Mouse (Mus musculus) hindbrain, postnatal 0 days (tissue): ENCODE results near the gene Prkg1. TPM values are rescaled to one million over a fixed set of nuclear protein-coding genes. Genes with fewer than 3 reads are reported as not detected.

Experiments
- ATAC-seq: fragments of 200-750 bp; cut with Nextera tagmentation; 2 replicates; pipeline ENCODE4 v1.8.0; 2017; ENCODE audit warnings: mild to moderate bottlenecking, moderate TSS enrichment, moderate library complexity
- DNase-seq: peaks from one replicate; pipeline ENCODE4 v3.0.0-alpha.2; 2015; ENCODE audit warnings: low spot score
- H3K27ac ChIP-seq: fragments of 300-500 bp; sonication (generic); 2 replicates; pipeline ENCODE4 v1.5.1; 2014; ENCODE audit warnings: mild to moderate bottlenecking
- H3K27me3 ChIP-seq: fragments of 300-500 bp; sonication (generic); 2 replicates; pipeline ENCODE4 v1.6.1; 2014; ENCODE audit warnings: low read length, mixed read lengths; ENCODE audit not compliant: insufficient read depth
- H3K36me3 ChIP-seq: fragments of 300-500 bp; sonication (generic); 2 replicates; pipeline ENCODE4 v1.6.1; 2014; ENCODE audit warnings: low read length, mixed read lengths; ENCODE audit not compliant: insufficient read depth
- H3K4me1 ChIP-seq: fragments of 300-500 bp; sonication (generic); 2 replicates; pipeline ENCODE4 v1.6.1; 2014; ENCODE audit warnings: antibody characterized with exemption, low read length, mixed read lengths; ENCODE audit not compliant: insufficient read depth
- H3K4me2 ChIP-seq: fragments of 300-500 bp; sonication (generic); 2 replicates; pipeline ENCODE4 v1.6.1; 2014; ENCODE audit warnings: low read depth, mild to moderate bottlenecking, low read length, moderate library complexity, mixed read lengths
- H3K4me3 ChIP-seq: fragments of 300-500 bp; sonication (generic); 2 replicates; pipeline ENCODE4 v1.5.1; 2014; ENCODE audit warnings: low read length
- H3K9ac ChIP-seq: fragments of 300-500 bp; sonication (generic); replicated peaks from 2 replicates; pipeline ENCODE4 v1.6.1; 2014; ENCODE audit warnings: mild to moderate bottlenecking, low read length, moderate library complexity, mixed read lengths
- H3K9me3 ChIP-seq: fragments of 300-500 bp; sonication (generic); 2 replicates; pipeline ENCODE4 v1.6.1; 2016; ENCODE audit warnings: low read length, mixed read lengths
- CTCF ChIP-seq: IDR thresholded peaks from 2 replicates; pipeline ENCODE4 v1.5.1; 2016; ENCODE audit warnings: antibody characterized with exemption, control low read depth, low read depth
- WGBS: fragments of 180-500 bp; shearing (Covaris S2); extraction: QIAGEN DNeasy Blood & Tissue Kit; methylation state at CpG from one replicate; pipeline ENCODE4 v1.1.7; 2014; 5-methylcytosine and 5-hydroxymethylcytosine counted together
- polyA plus RNA-seq: library from polyadenylated mRNA; unstranded; fragments of >200 nt; fragmentation: Nextera tagmentation; extraction: Ambion mirVana; gene quantifications from 2 replicates; pipeline ENCODE4 v1.2.1, GENCODE M21; 2015
- total RNA-seq: library from RNA; depleted of rRNA; stranded (reverse); fragments of >200 nt; gene quantifications from 2 replicates; pipeline ENCODE4 v1.2.3, GENCODE M21; 2014

Gene Prkg1
- total and polyA plus RNA-seq, 2 experiments from 2014 or later, result 5.3 to 8.6 TPM

GRCm38 (mm10) chr19:31073959-31074716 is 690.7 kb downstream of the Prkg1 start:
- peak overlapping the region; percentile 35; the same call in 1 of the 2 replicates for H3K9ac ChIP-seq
- no peaks in the 10 kb centered on the region for H3K9me3 ChIP-seq
- DNase-seq (peak; percentile 50), ATAC-seq (peak; percentile 67)
- H3K4me1 ChIP-seq, result peaks cover 5% of the 10 kb centered on the region; the same call in 1 of the 2 replicates
- peak overlapping the region; percentile 33 for H3K27ac ChIP-seq
- H3K4me2 ChIP-seq, result peak overlapping the region; percentile 47
- WGBS, result 28% methylated on average over 24 of the region's 24 CpGs
- H3K4me3 ChIP-seq, result peak overlapping the region; percentile 18
- no peaks in the 10 kb centered on the region for H3K36me3 ChIP-seq
- H3K27me3 ChIP-seq, result no peaks in the 10 kb centered on the region
- TF ChIP-seq CTCF, result no peak

- Histone ChIP-seq H3K4me1 (no peaks in the 10 kb centered on the region), H3K4me2 (no peak overlapping the region), H3K36me3 (no peaks in the 10 kb centered on the region), H3K9me3 (no peaks in the 10 kb centered on the region), H3K4me3 (no peak overlapping the region), H3K27ac (no peak overlapping the region), H3K9ac (no peak overlapping the region), H3K27me3 (no peaks in the 10 kb centered on the region)
- 88% methylated on average over 11 of the region's 11 CpGs for WGBS
- no peak for TF ChIP-seq CTCF
- ATAC-seq (no peak), DNase-seq (no peak)
These were observed 699.5 kb downstream of the Prkg1 start for GRCm38 (mm10) chr19:31065206-31065781.

GRCm38 (mm10) chr19:31064740-31065139 is 700.1 kb downstream of the Prkg1 start:
- WGBS, result 86% methylated on average over 1 of the region's 1 CpGs
- Histone ChIP-seq H3K9me3 (no peaks in the 10 kb centered on the region), H3K4me2 (no peak overlapping the region), H3K4me1 (no peaks in the 10 kb centered on the region), H3K4me3 (no peak overlapping the region), H3K9ac (no peak overlapping the region), H3K36me3 (no peaks in the 10 kb centered on the region), H3K27me3 (no peaks in the 10 kb centered on the region), H3K27ac (no peak overlapping the region)
- ATAC-seq (no peak), DNase-seq (no peak)
- TF ChIP-seq CTCF, result no peak

GRCm38 (mm10) chr19:31046601-31047000 is 718.2 kb downstream of the Prkg1 start:
- H3K36me3 ChIP-seq, result no peaks in the 10 kb centered on the region
- H3K4me2 ChIP-seq, result no peak overlapping the region
- no peaks in the 10 kb centered on the region for H3K4me1 ChIP-seq
- ATAC-seq (no peak), DNase-seq (no peak)
- TF ChIP-seq CTCF, result 0 out of 2 replicates have a peak, but pooled peaks have one; percentile 9
- no peak overlapping the region for H3K9ac ChIP-seq
- H3K9me3 ChIP-seq, result no peaks in the 10 kb centered on the region
- H3K4me3 ChIP-seq, result no peak overlapping the region
- H3K27me3 ChIP-seq, result no peaks in the 10 kb centered on the region
- no peak overlapping the region for H3K27ac ChIP-seq
- 92% methylated on average over 4 of the region's 4 CpGs for WGBS

DNA sequence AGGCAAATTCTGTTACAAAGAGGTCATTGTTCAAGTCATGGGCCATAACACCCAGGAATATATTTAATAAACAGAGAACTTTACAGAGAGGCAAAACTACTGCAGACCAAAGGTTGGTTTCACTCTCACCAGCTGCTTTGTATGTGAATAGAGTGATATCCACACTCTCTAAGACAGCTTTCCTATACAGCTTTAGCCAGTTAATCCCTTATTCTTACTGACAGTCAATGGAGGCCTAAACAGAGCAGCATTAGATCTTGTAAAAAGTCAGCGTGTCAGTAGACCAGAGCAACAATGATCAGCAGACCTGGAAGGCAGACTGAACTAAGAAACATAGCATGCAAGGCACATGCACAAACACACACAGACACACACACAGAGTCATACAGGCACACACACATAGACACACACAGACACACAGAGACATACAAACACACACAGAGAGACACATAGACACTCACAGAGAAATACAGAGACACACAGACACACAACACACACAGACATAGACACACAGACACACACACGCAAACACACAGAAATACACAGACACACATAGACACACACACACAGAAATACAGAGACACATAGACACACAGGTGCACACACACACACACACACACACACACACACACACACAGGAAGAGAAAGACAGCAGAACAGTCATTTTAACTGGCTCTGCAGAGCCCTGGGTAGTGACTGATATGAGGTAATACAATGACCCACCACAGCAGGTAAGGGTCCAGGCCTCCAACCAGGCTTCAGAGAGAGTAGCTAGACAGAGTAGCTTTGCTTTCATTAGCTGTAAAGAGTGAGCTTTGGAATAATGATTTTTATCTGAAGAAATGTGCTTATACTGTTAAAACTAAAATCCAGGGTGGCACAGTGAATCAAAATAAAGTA is 723.6 kb downstream of the Prkg1 start:
- H3K27ac ChIP-seq, result no peak overlapping the region
- 84% methylated on average over 2 of the region's 2 CpGs for WGBS
- no peaks in the 10 kb centered on the region for H3K27me3 ChIP-seq
- H3K9ac ChIP-seq, result no peak overlapping the region
- H3K4me1 ChIP-seq, result no peaks in the 10 kb centered on the region
- DNase-seq (no peak), ATAC-seq (no peak)
- no peak for TF ChIP-seq CTCF
- H3K36me3 ChIP-seq, result no peaks in the 10 kb centered on the region
- no peak overlapping the region for H3K4me3 ChIP-seq
- H3K4me2 ChIP-seq, result no peak overlapping the region
- H3K9me3 ChIP-seq, result no peaks in the 10 kb centered on the region

DNA sequence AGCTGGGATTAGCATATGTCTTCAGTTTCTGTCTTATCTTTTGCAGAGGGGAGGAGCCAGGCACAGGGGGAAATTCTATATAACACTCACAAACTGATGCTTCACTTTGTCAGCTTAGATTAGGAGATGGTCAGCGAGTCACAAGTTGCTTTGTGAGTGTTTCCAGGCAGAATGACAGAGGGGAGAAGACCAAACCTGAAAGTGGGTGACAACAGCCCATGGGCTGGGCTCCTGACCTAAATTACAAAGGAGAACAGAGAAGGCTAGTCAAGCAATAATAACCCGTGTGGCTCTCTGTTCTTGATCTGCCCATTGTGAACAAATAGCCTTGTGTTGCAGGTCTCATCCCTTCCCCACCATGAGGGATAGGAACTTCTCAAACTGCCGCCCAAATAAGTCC is 725.9 kb downstream of the Prkg1 start:
- Histone ChIP-seq H3K27me3 (no peaks in the 10 kb centered on the region), H3K9ac (no peak overlapping the region), H3K4me1 (no peaks in the 10 kb centered on the region), H3K27ac (no peak overlapping the region), H3K9me3 (no peaks in the 10 kb centered on the region), H3K4me3 (no peak overlapping the region), H3K36me3 (no peaks in the 10 kb centered on the region), H3K4me2 (no peak overlapping the region)
- no peak for ATAC-seq
- DNase-seq, result no peak
- 82% methylated on average over 3 of the region's 3 CpGs for WGBS
- TF ChIP-seq CTCF, result no peak
